Mouse (Mus musculus) ovary, postnatal 36 days (tissue): ENCODE measurements around the gene Olfr263.
"Not testable (repeated sequence)": the region's sequence is repeated elsewhere in the genome, so short reads cannot be mapped to it uniquely, and the experiment has no call there.

Experiments
- DNase-seq: peaks from one replicate; pipeline ENCODE4 v3.0.0; 2022; ENCODE audit warnings: low spot score, mixed read lengths

The Olfr263 gene

DNA sequence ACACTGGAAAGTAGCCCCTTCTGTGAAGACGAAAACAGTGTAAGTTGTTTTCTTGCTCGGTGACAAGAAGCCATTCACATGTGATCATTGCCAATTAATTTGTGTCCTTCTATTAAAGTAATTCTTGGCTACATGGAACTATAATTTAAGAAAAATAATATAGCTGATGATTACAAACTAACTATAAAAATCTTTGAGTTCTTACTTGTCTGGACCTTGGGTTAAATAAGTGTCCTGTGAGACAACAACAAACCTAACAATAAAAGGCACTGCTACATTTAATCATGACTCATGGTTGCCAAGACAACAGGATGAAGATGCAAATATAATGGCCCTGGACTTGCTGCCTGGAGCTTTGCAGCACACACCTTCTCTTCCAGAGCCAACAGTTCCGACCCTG, at the start of gene Olfr263:
TSS of gene Olfr263 (plus strand) at position 301 of the 400 bp plus-strand sequence.
- DNase-seq = not testable (repeated sequence)

GRCm38 (mm10) chr13:21082686-21083085, 46.8 kb upstream of the Olfr263 start:
- DNase-seq = no peak

GRCm38 (mm10) chr13:21109759-21110158, 19.7 kb upstream of the Olfr263 start:
- DNase-seq = no peak

DNA sequence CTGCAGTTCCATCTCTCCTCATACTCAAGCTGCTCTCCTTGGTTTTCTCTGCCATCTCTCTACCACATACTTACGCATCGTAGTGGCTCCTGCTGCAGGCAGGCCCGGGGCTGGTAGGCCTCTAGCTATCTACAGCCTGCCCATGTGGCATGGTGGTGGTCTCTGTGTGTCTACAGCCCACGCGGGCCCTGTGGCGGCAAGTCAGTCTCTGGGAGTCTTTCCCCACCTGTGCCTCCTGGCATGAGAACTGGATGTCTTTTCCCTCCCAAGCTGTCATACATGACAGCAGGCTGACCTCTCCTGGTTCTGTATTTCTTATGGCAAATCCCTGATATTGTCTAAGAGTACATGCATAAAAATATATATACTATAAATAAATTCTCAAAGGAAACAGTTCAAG, 19.0 kb upstream of the Olfr263 start:
- no peak for DNase-seq

DNA sequence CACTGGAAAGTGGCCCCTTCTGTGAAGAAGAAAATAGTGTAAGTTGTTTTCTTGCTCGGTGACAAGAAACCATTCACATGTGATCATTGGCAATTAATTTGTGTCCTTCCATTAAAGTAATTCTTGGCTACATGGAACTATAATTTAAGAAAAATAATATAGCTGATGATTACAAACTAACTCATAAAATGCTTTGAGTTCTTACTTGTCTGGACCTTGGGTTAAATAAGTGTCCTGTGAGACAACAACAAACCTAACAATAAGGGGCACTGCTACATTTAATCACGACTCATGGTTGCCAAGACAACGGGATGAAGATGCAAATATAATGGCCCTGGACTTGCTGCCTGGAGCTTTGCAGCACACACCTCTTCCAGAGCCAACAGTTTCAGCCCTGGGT, 18.3 kb upstream of the Olfr263 start, which contains the start of gene Olfr1369-ps1:
TSS of gene Olfr1369-ps1 (plus strand) at position 301 of the 400 bp plus-strand sequence.
- not testable (repeated sequence) for DNase-seq

GRCm38 (mm10) chr13:21114121-21114520, 15.3 kb upstream of the Olfr263 start:
- DNase-seq = no peak

- DNase-seq = no peak
These were observed 13.0 kb downstream of the Olfr263 start for GRCm38 (mm10) chr13:21142421-21142820.

GRCm38 (mm10) chr13:21145767-21146166, 16.3 kb downstream of the Olfr263 start, which contains the start of gene Olfr1368:
Gene Olfr1368, minus strand, starts transcription at chr13:21145867.
- DNase-seq = no peak

DNA sequence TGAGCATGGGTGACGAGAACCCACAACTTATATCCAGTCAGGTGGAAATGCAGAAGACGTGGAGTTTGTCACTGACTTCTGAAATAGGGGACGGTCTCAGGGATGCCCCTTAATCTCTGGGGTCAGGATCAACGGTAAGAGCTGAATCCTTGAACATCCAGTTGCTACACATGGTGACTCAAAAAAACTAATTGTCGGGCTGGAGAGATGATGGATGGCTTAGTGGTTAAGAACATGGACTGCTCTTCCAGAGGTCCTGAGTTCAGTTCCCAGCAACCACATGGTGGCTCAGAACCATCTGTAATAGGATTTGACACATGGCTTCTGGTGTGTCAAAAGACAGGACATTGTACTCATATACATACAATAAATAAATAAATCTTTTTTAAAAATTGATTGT, 26.4 kb downstream of the Olfr263 start:
- DNase-seq = no peak

DNA sequence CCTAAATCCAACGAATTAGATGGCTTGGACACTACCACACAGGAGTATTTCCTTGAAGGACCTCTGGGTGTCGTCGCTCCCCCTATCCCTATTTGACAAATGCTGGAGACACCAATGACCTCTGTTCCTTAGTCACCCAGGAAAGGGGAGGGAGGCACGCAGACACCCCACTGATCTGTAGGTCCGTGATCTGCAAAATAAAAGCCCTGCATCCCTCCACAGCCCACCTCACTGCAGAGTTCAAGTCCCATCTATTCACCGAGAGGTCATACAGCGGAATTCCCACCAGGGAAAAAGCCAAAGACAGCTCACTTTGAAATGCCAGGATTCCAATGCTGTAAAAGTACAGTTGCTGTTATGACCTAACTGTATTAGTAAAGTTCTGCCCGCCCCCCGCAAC, 28.6 kb downstream of the Olfr263 start:
- no peak for DNase-seq

DNA sequence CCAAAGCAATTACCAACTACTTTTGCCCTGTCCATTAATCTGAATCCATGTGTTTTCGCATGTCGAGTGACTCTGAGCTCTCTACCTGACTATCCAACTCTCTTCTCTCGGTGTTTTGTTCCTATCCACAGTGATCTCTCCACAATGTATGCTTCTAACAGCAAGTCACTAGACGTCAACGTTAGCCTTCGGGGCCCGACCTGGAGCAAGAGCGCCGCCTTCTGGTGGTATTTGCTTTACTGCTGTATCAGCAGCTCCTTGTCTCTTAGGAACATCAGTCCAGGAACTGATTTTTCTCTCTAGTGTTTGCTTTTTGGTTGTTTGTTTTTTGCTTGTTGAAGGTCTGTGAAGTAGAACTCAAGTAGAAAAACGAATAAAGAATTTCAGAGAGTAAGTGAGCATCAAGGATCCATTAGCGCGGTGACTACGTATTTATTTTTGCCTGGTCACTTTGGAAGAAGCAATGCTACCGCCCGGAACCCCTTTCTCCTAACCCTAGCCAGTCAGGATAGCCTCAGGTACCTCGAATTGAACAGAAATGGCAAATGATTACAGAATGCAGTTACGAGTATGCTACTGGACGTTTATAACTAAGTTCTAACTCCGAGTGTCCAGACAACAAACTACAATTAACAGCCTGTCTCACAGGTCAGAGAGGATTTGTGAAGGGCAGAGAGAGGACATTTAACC, 29.5 kb downstream of the Olfr263 start:
- peak; percentile 81 for DNase-seq

GRCm38 (mm10) chr13:21159475-21159819, 30.0 kb downstream of the Olfr263 start:
- DNase-seq = no peak

DNA sequence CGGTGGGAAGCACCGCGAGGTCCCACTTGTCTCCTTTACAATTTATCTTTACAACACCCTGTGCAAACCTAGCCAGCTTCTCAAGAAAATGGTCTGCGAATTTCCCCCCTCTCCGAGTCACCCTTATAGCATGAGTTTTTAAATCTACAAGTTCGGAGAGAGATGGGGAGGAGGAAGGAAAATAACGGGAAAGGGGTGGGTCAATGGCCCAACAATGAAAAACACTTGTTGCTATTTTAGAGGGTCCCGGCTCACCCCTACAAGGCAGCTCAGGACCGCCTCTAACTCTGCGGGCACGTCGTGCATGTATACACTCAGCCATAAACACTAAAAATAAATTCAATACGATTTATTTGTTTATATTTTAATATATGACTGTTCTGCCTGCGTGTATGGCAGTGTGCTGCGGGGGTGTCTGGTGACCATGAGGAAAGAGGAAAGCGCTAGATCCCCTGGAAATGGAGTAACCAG, 30.6 kb downstream of the Olfr263 start:
- no peak for DNase-seq

GRCm38 (mm10) chr13:21160657-21161590, 31.5 kb downstream of the Olfr263 start:
- peak; percentile 91 for DNase-seq

DNA sequence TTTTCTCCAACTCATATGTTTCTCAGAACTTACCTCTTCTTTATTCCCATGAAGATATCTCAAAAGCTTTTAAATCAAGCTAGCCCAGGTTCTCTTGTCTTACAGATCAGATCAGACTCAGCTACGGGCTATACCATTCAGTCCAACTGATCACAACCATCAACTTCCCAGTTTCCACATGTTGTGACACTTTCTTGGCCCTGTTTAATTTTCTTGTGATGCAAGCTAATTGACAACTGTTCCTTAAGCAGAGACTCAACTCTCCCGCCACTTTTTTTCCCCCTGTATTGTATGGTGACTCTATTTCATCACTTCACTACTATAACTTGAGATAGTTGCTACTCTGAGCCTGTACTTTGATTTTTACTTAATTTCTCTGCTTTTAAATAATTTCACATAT, 32.2 kb downstream of the Olfr263 start:
- no peak for DNase-seq

DNA sequence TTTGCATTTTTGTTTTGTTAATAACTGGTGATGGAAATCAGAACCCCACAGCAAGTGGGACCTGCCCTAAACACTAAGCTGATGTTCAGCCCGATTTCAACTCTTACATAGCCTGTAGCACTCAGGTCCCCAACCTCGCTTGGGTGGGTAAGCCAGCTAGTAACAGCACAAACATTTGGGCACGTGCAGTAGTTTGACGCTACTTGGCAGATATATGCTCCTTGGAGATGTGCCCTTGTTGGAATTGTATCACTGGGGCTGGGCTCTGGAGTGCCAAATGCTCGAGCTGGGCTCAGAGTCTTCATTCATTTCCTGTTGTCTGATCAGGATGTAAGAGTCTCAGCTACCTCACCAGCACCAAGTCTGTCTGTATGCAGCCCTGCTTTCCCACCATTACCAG, 33.2 kb downstream of the Olfr263 start:
- no peak for DNase-seq

- peak; percentile 53 for DNase-seq
These were observed 37.8 kb downstream of the Olfr263 start for GRCm38 (mm10) chr13:21166936-21167909.

DNA sequence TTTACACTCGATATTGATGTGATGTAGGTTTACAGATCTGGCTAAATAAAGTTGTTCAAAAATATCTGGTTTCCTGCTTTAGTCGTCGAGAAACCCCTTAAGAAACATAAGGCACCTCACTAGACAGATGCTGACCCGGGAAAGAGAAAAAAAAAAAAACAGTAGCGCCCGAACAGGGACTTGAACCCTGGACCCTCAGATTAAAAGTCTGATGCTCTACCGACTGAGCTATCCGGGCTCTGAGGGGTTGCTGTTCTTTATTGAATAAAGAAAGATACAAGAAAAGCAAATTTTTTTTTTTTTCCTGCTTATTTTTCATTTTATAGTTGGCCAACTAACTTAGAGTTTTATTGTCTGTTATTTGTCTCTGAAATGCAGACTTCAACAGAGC, 38.5 kb downstream of the Olfr263 start:
- no peak for DNase-seq

- no peak for DNase-seq
These were observed 39.1 kb downstream of the Olfr263 start for GRCm38 (mm10) chr13:21168371-21169011.

DNA sequence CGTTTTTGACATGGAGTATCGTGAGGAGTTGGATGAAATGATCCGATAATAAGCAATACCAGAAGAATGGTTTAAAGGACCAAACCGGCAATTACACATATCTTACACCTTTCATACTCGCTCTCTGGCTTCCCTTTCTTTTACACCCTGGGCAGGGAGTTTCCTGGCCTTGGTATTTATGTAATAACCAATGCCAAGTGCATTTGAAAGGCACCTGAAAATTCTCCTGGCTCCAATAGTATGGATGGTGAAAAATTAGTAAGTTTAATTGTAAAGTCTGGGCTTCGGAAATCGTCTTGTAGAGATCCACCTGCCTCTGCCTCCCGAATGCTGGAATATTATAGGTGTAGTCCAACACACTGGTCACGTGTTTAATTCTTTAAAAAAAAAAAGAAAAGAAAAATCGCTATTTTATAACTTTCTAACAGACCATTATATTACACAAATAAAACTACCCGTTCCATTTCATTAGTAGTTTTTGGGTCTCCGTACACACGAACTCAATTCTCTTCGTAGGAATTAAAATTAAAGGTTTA, 39.8 kb downstream of the Olfr263 start:
- DNase-seq = no peak
